Mouse (Mus musculus) gastrocnemius, postnatal 10 days (tissue): Measurements from ENCODE around the gene Ccdc181. TPM values are rescaled to one million over a fixed set of nuclear protein-coding genes. Genes with fewer than 3 reads are reported as not detected.

Experiments
- DNase-seq: peaks from one replicate; pipeline ENCODE4 v3.0.0; 2021; ENCODE audit warnings: mixed read lengths
- total RNA-seq, 2 experiments: library from RNA; stranded (reverse); gene quantifications; 2 replicates each; pipeline ENCODE4 v1.2.3; 2021

The Ccdc181 gene
- total RNA-seq, 2 experiments from 2014 or later: 5.0 to 5.4 TPM

- DNase-seq: no peak
These were observed 8.6 kb downstream of the Ccdc181 start for GRCm38 (mm10) chr1:164284007-164284406.

- no peak for DNase-seq
These were observed 12.0 kb downstream of the Ccdc181 start for GRCm38 (mm10) chr1:164287406-164287805.

- no peak for DNase-seq
These were observed 16.7 kb downstream of the Ccdc181 start for GRCm38 (mm10) chr1:164292040-164292439.

- DNase-seq: no peak
These were observed 18.7 kb downstream of the Ccdc181 start for GRCm38 (mm10) chr1:164294071-164294470.

- no peak for DNase-seq
These were observed 21.1 kb downstream of the Ccdc181 start for GRCm38 (mm10) chr1:164296473-164296872.

- DNase-seq: no peak
These were observed 26.6 kb downstream of the Ccdc181 start for GRCm38 (mm10) chr1:164301949-164302348.

GRCm38 (mm10) chr1:164303821-164304220 lies 28.4 kb downstream of the Ccdc181 start, which contains the start of gene Nme7:
Gene Nme7, plus strand, starts transcription at chr1:164304121.
- DNase-seq: no peak

- peak; percentile 95 for DNase-seq
These were observed 31.9 kb downstream of the Ccdc181 start, which contains the start of gene Blzf1 for GRCm38 (mm10) chr1:164307124-164307751. Gene Blzf1, minus strand, starts transcription at chr1:164307489.

GRCm38 (mm10) chr1:164307922-164308321 lies 32.5 kb downstream of the Ccdc181 start:
- DNase-seq: no peak

GRCm38 (mm10) chr1:164314085-164314484 lies 38.7 kb downstream of the Ccdc181 start:
- DNase-seq: no peak

GRCm38 (mm10) chr1:164315266-164315665 lies 39.9 kb downstream of the Ccdc181 start:
- DNase-seq: peak; percentile 41

GRCm38 (mm10) chr1:164316697-164317096 lies 41.3 kb downstream of the Ccdc181 start:
- DNase-seq: peak; percentile 79

- no peak for DNase-seq
These were observed 41.9 kb downstream of the Ccdc181 start for GRCm38 (mm10) chr1:164317261-164317660.

- DNase-seq: no peak
These were observed 43.1 kb downstream of the Ccdc181 start for GRCm38 (mm10) chr1:164318474-164318873.

GRCm38 (mm10) chr1:164319542-164320140 lies 44.3 kb downstream of the Ccdc181 start:
- DNase-seq: no peak

- DNase-seq: no peak
These were observed 45.3 kb downstream of the Ccdc181 start for GRCm38 (mm10) chr1:164320731-164321130.

- DNase-seq: no peak
These were observed 46.0 kb downstream of the Ccdc181 start for GRCm38 (mm10) chr1:164321408-164321807.

- no peak for DNase-seq
These were observed 47.7 kb downstream of the Ccdc181 start for GRCm38 (mm10) chr1:164322987-164323650.

GRCm38 (mm10) chr1:164324221-164324620 lies 48.8 kb downstream of the Ccdc181 start:
- no peak for DNase-seq

GRCm38 (mm10) chr1:164324878-164325277 lies 49.5 kb downstream of the Ccdc181 start:
- DNase-seq: no peak

- DNase-seq: no peak
These were observed 51.3 kb downstream of the Ccdc181 start for GRCm38 (mm10) chr1:164326600-164327155.

GRCm38 (mm10) chr1:164327764-164328163 lies 52.4 kb downstream of the Ccdc181 start:
- no peak for DNase-seq

GRCm38 (mm10) chr1:164332559-164332958 lies 57.2 kb downstream of the Ccdc181 start:
- no peak for DNase-seq
